Mouse (Mus musculus): ENCODE results near the gene Fam160a1.

The Fam160a1 gene

DNA sequence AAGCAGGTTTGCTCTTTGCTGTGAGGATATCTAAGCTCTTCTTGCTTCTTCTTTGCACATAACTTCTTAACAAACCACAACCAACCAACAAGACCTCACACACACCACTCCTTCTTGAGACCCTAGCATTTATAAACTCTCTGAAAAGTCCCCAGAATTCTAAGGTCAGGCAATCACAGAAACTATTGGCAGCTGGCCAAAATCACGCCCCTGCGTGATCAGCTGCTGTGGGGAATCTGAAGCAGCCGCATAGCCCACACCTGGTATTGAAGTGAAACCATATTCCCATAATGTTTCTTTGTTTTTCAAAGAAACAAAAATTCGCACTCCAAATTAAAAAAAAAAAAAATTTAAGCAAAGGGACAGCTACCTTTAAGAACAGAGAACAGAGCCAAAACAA lies 71.0 kb downstream of the Fam160a1 start:
- DNase-seq (ENCODE audit: low read depth), result no peak

DNA sequence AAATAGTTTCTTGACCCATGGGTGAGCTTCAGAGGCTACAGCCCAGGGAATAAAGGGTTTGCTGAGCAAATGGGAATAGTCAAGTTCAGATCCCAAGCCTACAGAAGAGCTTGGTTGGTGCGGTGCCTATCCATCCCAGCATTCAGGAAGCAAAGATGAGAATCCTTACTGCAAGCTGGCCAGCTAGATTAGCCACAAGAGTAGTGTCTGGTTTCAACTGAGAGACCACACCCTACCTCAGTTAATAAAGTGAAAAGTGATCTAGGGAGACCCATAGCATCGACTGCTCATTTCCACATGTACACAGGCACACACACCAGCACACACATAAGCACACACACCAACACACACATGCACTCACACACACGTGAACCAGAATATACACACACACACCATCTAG lies 75.3 kb downstream of the Fam160a1 start:
- no peak for DNase-seq (ENCODE audit: low read depth)

DNA sequence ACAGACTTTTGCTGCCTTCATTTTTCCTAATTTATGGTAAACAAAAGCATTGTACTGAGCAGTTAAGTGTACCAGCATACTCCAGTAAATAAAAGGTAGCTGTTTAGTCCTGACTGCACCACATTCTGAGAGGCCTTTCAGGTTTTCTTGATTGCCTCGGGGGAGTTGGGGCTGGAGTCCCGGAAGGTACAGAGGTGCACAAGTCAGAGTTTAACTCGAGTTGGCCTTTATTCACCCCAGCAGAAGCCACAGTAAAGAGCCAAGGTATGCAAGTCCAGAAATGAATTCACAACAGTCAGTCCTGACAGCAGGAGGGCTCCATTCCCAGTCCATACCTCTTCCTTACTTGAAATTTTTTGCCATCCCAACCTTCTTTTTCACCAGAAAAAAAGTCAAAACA lies 78.5 kb downstream of the Fam160a1 start:
- DNase-seq (ENCODE audit: low read depth), result no peak

DNA sequence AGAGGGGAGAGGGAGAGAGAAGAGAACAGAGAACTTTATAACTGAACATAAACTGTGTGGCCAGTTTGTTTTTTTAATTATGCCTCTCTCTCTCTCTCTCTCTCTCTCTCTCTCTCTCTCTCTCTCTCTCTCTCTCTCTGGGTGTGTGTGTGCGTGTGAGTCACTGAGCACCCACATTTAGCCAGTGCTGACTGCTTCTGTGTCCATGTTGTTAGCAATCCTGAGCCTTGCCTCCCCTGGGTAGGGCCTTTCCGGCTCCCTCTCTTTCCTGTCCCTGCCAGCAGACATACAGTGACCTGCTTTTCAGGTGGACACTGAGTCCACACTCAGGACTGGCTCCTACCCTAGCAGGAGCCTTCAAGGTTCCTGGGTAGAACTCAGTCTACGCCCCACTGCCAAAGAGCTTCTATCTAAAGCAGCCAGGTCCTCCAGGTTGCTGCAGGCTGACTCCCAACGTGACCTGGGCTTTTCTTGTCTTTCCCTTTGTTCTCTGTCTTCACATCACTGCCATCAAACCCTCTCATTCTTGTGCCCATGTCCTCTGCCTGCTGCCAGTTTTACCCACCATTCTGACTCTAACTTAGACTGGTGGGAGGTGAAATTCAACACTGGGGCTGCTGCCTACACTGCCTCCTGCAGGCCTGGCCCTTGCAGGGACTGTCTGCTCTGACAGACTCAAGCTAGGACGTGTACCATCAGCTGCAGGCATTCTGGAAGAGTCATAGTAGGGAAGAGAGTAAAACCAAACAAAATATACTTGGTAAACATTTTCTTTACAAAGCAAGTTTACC lies 83.0 kb downstream of the Fam160a1 start:
- no peak for DNase-seq (ENCODE audit: low read depth)

DNA sequence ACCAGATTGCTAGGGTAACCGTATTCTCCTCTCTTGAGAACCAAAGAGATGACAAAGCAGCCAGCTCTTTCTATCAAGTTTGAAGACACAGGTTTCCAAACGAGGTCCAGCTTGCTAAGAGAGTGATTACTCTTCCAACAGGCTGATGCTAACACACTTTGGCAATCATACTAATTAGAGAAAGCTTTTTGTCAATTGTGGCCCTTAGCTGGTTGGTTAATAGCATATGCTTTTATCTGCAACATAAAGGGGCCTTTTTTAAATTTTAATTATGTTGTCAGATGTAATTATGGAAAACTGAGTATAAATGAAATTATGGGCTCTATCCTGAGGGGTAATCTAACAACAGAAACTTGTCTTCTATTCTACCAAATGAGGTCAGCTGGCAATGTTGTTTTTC lies 89.9 kb downstream of the Fam160a1 start:
- DNase-seq (ENCODE audit: low read depth), result no peak

DNA sequence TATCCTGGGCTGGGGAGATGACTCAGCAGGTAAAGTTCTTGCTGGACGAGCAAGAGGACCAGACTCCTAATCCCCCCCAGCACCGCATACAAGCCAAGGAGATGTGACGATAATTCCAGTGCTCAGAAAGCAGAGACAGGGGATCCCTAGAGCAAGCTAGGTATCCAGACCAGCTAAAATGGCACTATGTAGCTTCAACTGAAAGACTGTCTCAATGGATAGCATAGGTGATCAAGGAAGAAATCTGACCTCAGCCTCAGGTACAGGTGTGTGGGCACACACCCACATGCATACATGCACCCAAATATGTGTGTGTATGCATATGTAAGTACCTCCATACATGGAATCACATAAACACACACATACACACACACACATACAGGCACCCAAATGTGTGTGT lies 91.1 kb downstream of the Fam160a1 start:
- no peak for DNase-seq (ENCODE audit: low read depth)

DNA sequence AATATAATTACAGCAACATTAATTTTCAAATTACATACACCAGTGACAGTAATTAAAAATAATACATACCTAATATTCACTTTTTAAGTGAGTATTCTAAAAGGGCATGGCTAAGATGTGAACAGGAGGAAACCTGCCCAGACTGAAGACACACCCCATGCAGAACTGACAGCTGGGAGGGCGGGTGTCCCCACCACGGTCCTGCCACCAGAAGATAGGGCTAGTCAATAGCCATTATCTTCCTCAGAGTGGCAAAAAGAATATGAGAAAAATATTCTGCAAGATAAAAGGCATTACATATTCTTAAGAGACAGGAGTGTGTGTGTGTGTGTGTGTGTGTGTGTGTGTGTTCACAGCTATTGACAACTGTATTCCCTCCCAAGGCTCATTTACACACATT lies 92.0 kb downstream of the Fam160a1 start:
- no peak for DNase-seq (ENCODE audit: low read depth)

DNA sequence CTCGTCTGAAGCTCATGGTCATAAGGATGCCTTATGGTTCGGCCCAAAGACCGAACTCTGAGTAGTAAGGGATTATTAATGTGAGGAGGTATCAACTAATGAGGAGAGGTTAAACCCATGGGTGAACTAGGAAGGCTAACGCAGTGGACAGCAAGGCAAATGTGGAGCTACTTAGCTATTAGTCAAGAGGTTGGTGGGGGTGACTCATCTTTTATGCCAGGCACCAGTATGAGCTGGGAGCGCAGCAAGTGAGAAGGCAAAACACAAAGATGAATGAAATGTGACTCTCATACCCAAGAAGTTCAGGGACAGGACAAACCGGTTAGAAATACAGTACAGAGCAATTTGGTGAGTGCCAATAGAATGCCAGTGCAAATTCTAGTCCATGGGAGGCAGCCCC lies 94.5 kb downstream of the Fam160a1 start:
- DNase-seq (ENCODE audit: low read depth), result no peak

DNA sequence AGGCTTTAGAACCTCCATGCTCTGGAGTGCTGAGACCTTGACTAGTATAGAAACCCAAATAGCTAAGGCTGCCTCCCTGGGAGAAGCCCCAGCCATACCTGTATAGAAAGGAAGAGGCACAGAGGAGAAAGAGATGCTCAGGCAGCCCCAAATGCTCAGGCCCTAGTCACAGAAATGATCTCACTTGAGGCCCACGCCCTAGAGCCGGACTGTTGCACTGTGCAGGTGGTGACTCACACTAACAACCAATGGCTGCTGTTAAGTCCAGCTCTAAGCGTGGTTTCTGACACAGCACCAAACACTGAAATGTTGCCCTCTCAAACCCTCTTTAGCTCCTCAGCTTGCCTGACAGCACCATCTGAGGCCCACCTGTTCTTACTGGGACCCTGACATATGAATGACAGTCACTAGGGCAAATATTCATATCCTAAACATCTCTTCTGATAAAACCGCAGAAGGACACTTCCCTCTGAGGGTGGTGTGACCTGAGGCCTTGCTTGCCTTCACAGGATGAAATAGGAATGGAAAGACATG lies 101.3 kb downstream of the Fam160a1 start:
- DNase-seq (ENCODE audit: low read depth), result no peak

DNA sequence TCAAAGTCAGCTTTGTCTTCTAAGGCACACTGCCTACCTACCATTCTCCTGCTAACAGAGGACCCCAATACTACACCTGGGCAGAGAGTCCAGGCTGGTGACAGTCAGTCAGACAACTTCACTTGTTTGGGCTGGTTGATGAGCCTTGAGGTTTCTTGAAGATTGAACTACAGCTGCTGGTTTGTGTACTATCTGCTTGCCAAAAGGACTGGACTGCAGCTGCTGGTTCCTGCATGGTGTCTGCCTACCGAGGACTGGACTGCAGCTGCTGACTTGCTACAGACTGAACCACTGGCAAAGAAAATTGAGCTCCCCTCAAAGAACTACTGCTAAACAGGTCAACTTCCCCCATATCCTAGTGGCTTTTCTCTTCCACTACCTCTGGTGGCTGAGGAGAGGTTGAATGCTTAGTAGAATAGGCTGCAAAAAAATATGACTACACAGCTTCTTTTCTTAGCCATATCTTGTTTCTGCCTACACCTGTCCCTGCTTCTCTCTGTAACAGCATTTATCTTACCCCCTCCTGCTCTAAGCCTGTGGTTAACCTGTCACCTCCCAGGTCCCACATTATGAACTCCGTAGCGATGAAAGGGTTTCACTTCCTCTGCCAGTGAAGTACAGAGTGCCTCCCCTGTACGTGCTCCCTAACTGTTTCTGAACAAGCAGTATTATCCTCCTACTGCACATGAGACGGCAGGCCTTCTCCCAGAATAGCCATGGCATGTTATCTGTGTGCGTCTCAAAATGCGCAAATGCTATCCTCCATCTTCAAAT lies 103.0 kb downstream of the Fam160a1 start:
- DNase-seq (ENCODE audit: low read depth), result peak; percentile 1

DNA sequence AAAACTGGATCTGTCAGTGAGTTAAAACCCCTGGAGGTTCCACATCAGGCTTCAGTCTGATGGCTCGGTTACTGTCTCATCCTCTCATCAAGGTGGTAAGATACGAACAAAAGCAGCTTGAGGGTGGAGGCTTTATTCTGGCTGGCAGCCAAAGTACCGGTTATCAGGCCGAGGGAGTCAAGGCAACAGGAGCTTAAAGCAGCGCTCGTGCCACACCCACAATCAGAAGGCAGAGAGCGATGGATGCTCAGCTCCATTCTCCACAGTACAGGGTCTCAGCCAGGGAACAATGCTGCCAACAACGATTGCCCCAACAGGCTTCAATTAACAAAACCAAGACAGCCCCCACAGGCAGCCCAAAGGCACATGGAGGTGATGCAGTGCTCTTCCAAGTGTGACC lies 106.4 kb downstream of the Fam160a1 start:
- DNase-seq (ENCODE audit: low read depth), result no peak

DNA sequence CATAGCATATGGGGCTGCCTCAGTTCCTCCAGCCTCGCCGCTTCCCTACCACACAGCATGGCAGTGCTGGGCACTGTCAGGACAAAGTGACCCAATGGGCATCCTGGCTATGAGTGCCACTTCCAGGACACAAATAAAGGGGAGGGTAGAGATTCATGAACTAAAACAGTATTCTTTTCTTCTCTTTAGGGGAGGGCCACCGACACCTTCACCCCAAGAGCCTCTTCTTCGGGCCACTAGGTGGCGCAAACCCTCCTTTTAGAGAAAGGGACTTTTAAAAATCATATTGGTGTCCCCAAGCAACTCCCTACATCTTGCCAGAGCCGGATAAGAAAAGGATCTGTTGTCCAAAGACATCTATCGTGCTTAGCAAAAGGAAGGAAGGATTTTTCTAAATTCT lies 109.7 kb downstream of the Fam160a1 start:
- DNase-seq (ENCODE audit: low read depth), result peak; percentile 54

DNA sequence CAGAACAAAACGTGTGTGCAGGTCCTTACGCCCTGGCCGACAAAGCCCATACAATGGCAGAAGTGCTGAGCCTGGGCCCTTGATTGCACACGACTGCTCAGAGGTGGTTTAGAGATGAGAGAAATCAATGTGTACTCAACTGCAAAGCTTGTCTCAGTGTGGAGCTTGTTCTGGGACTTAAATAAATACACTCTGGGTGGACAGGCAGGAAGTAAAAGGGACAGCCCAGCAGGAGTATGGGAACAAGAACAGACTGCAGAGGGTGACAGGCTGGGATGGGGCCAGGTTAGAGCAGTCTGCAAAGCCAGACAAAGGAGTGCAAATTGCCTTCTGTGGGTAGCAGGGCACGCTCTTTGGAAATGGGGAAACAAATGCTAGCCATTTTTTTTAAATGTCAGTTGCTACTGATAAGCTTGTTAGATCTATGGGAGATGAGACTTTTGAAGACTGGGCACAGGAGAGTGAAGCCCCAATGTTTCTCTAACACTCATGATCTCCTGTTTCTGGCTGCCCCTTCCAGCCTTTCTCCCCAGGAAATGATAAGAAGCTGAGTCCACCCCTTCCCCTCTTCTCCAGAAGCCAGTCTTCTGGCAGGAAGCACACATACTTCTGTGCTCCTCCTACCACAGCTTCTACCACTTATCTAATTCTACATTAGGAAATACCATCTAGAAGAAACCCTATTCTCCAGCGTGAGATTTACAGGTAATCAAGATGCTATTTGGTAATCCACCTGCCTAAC lies 113.8 kb downstream of the Fam160a1 start:
- DNase-seq (ENCODE audit: low read depth), result no peak

DNA sequence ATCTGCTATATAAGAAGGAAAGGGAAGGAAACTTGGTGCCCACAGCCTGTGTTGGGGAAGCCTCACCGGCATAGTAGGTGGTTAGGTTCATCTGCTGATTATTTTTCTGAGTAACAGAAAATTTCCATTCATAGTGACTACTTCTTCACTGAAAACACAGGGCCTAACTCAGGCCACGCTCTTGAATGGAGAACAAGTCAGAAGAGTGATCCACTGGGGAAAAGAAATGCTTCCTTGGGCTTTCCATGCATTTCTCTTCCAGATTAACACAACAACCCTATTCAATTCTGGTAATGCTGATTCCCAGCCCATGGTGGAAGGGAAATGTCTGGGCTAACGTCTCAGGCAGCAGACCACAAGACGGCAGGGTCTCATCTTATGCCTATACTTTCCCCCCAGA lies 118.6 kb downstream of the Fam160a1 start:
- DNase-seq (ENCODE audit: low read depth), result no peak

DNA sequence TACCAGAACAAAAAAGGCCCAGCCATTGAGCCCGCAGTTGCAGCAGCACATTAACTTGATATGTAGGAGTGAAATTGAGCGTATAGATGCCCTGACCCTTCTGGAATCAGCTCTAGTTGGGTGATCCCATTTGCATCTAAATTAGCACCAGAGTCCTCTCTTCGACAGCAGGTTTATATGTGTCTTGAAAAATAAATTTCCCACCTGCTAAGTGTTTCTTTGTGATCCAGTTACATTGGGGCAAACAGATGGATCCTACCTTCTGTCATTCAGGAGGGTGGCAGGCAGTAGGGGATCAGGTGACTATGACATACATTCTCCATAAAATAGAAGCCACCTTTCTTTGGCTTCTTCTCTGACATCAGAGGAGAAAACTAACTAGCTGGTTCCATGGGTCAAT lies 122.0 kb downstream of the Fam160a1 start:
- DNase-seq (ENCODE audit: low read depth), result no peak

DNA sequence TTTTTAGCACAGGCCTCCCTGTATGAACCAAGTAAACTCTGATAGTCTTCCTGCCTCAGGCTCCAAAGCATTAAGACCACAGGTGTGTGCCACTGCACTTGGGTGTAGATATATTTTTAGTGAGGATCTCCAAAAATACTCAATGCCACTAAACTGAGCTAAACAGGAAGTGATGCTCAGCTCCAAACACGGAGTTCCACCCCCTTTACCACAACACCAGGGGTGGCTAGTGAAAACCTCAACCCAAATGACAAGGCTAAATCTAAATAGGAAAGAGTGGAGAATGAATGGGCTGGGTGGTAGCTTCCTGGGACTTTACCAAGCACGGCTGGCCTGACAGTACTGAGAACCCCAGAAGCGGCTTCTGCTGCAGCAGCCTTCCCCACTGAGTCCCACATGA lies 124.1 kb downstream of the Fam160a1 start:
- DNase-seq (ENCODE audit: low read depth), result no peak

DNA sequence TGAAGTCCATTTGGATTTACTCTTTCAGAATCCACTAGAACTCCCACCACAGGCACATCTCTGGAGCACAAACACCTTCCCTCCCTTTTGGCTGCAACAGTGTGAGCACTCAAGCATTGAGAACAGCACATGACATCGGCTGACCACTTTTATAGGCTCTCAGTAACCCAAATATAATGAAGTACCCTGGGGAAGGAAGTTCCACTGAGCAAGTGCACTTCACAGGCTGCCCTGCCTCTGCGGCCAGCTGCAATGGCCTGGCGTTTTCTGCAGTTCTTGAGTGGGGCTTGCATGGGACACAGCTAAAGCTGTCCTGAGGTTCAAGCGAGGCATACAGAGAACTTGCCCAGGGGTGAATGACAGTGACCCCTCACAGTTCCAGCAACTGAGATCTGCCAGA lies 126.0 kb downstream of the Fam160a1 start:
- DNase-seq (ENCODE audit: low read depth), result no peak

DNA sequence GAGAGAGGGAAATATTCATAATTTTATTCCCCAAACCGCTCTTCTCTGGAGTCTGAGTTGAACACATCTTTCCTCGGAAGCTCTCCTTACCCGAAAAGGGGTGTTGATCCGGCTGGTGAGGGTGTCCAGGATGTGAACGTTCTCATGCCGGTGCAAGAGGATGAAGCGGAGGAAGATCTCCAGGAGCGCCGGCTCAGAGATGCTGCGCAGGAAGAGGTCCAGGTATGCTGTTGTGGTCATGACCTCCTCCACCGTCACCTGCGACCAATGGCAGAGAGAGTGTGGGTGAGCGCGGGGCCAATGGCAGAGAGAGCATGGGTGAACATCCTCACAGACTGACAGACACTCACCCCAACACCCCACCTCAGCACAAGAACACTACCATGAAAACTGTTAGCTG lies 128.8 kb downstream of the Fam160a1 start:
- DNase-seq (ENCODE audit: low read depth), result no peak

DNA sequence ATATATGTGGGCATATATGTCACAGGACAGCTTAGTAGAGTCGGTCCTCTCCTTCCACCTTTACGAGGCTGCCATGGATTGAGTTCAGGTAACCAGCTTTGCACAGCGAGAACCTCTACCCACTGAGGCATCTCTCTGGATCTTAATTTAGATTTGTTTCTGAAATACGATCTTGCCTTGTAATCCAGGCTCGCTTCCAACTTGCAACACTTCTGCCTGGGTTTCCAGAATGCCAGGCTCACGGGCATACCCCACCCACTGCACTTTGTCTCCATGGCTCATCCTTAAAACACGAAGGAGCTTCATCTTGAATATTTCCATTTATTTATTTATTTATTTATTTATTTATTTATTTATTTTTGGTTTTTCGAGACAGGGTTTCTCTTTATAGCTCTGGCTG lies 131.8 kb downstream of the Fam160a1 start:
- DNase-seq (ENCODE audit: low read depth), result no peak

DNA sequence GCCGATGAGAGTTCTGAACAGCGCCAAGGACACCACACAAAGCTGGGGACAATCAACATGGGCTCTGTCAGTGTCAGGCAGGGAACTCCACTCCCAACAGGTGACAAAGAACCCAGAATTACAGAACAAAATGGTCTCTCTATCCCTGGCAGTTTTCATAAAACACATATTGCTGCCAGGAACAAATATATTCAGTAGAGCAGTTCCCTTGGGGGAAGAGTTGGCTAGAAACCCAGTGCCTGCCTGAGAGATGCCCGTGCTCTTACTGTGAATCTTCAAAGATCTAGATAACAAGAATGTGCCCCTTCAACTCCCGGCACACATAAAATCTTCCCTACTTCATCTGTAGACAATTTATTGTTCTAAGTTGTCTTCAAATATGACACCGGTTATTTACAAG lies 133.5 kb downstream of the Fam160a1 start:
- no peak for DNase-seq (ENCODE audit: low read depth)

DNA sequence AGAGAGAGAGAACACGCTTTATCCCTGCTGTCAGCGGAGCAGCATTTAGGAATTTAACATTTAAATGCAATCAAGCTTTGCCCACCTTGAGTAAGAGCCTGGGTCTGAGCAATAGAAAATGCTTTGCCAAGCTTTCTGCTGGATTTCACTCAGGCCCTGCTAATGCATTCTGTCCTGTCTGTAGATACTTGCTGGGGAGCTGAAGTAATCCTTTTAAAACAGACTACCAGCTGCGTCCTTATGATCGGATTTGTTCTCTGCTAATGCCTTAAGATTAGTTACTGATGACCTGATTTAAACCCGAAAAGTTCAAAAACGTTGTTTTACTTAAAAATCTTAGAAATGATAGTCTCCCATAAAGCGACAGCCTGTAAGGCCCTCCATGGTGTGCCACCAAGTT lies 136.0 kb downstream of the Fam160a1 start:
- no peak for DNase-seq (ENCODE audit: low read depth)

DNA sequence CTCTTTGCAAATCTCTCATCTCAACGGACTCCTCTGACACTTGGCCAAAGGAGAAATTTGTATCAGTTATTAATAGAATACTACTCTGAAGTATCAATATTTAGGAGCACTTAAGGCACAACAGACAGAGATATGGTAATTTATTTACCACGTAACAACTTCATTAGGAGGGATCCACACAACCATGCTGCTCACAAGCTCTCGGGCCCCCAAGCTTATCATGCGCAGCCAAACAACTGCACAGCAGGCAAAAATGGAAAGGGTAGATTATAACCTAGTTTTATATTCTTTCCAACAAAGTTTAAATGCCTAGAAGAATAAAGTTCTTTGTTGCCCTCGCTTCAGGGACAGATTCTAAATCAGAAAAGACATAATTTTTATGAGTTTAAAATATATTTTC lies 137.1 kb downstream of the Fam160a1 start:
- DNase-seq (ENCODE audit: low read depth), result no peak

All from induced T-regulatory cell, adult 2 months (primary cell).